Mouse (Mus musculus): ENCODE data around the gene Rph3a.
"Not testable (repeated sequence)": the region's sequence is repeated elsewhere in the genome, so short reads cannot be mapped to it uniquely, and the experiment has no call there.

Gene Rph3a

DNA sequence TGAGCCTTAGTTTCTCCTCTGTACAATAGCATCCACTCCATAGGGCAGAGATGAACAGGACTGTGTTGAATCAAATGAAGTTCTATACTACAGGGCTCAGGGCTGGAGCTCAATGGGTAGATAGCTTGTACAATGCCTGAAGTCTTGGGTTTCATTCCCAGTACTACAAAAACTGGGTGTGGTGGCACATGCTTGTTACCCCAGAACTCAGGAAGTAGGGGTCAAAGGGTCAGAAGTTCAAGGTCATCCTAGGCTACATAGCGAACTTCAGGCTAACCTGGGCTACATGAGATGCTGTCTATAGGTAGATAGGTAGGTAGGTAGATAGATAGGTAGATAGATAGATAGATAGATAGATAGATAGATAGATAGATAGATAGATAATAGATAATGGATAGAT lies 38.6 kb downstream of the Rph3a start:
- no peak for DNase-seq

DNA sequence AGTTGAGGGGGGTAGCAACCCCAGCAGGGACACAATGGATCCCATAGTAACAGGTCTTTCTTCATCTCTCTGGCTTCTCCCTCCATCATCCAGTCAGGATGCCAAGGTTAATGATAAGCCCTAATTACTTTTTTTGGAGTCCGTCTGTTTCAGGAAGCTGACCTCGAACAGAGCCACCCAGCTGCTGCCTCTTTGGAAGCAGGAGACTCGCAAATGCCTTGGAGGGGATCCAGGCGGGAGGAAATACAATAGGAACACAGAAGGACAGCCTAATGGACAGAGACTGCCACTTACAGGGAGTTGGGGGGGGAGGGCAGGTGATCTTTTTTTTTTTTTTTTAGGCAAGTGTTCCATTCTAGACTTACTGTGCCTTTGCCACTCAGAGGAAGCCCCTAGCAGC lies 40.2 kb downstream of the Rph3a start:
- DNase-seq: no peak

- DNase-seq: no peak
These were observed 41.1 kb downstream of the Rph3a start for GRCm38 (mm10) chr5:120968799-120969198.

GRCm38 (mm10) chr5:120968134-120968532 lies 41.8 kb downstream of the Rph3a start:
- no peak for DNase-seq

DNA sequence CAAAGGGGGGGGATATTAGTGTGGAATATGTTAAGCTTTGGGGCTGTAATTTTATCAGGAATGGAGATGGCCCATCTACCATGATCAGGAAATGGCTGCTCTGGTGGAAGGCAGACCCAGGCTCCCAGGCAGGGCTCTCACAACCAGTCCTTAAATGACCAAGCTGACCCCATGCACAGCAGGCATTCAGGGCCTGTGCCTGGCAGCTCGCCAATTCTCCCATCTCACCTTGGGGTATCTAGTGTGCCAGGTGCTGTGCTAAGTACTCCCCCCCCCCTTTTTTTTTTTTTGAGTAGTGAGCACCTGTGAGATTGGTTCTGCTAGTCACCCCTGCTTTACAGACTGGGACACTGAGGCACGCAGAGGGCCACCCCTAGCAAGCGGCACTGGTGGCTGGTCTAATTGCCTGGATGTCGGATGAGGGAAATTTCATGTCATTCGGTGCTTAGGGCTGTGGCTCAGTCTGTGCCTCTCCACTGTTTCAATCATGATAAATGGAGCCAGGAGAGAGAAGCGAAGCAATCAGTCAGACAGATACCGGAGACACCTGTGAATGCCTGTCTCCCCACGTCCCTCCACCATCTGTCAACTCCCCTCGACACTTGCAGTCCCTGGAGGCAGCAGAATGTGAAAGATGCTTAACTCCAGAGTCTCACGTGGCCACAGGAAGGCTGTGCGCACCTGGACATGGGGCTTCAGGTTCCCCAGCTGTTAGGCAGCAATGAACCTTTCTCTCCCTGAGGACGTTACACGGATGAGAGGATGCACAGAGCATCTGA lies 42.3 kb downstream of the Rph3a start:
- DNase-seq: no peak

GRCm38 (mm10) chr5:120966894-120967293 lies 43.0 kb downstream of the Rph3a start:
- no peak for DNase-seq

DNA sequence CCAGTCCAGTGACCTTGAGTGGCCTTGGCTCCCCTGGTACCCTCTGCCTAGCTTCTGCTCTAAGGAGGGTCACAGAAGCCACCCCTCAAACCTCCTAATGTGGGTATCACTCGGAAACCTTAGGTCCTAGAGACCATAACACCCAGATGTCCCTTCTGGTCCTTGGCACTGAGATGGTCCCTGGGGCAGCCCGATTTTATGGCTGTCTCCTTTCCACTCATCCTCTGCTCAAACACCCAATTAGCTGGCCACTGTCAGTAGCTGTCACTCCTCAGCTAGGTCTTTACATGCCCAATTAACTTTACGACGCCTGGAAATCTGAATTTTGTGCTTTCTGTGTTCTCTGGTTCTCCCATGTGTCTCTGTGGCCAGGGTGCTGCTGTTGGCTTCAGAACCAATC lies 43.7 kb downstream of the Rph3a start:
- no peak for DNase-seq

GRCm38 (mm10) chr5:120961004-120961403 lies 48.9 kb downstream of the Rph3a start:
- no peak for DNase-seq

GRCm38 (mm10) chr5:120953974-120954373 lies 55.9 kb downstream of the Rph3a start:
- no peak for DNase-seq

DNA sequence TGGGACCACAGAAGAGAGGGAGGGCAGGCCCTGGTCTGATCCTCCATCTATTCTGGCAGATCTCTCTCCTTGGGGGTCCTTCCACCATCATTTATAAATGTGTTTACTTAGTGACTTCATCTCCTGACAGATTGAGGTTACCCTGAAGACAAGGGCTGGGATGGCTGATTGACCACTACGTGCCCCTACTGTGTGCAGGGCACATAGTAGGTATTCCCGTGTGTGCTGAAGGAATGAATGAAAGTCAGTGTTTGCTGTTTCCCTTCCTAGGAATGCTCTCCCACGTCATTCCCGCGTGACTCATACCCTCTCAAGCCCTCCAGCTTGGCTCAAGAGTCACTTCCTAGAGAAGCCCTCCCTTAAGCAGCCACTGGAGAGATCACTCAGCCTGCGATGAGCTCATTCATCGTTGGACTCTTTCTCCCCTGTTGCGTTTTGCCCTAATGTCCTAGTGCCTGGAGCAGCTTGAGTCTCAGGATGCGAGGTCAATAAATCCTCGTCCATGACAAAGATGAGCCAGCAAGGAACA lies 57.6 kb downstream of the Rph3a start:
- DNase-seq: no peak

DNA sequence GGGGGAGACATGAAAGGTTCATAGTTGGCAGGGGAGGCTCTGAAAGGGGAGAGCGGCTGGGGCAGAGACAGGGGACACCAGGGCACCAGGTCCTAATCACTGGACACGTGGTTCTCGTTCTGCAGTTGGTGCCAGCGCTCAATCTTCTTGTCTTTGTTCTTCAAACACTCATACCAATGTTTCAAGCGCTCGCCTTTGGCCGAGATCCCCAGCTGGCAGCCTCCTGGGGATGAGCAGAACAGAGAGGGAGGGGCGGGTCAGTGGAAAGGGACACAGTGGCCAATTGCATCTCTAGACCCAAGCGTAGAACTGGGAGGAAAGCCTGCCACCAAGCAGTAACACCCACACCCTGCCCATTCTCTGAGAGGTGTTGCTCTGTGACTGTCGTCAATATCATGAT lies 67.8 kb downstream of the Rph3a start:
- peak; percentile 32 for DNase-seq

- no peak for DNase-seq
These were observed 71.3 kb downstream of the Rph3a start for GRCm38 (mm10) chr5:120938586-120938985.

DNA sequence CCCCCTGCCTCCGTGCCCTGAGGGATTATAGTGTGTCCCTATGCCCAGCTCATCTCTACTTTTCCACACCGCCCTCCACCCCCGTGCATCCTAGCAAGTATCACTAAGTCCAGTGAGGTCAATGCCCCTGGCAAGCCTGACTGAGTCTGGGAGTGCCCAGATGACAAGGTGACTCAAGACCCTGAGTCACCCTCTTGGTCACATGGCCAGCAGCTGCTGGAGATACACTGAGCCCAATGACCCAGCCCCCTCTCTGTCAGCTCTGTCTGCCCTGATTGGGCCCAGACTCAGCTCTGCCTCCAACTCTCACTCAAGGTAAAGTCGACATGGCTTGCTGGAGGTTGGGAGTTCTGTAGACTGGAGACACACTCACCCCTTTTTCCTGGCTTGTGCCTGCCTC lies 72.1 kb downstream of the Rph3a start:
- no peak for DNase-seq

DNA sequence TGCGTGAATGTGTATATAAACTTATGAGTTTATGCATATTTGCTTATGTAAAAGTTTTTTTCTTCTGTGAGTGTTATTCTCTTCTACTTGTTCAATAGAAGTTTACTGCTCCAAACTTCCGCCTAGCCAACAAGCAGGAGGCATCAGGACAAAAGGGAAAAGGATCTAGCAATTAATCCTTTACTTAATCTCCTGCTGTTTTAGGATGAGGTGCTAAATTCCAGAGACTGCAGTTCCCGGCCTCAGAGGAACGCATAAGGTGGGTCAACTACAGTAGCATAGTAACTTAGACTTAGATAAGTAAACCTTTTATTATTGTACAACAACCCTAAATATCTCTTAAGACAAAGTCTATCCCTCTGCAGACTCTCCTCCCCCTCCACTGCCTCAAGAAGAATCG lies 75.9 kb downstream of the Rph3a start:
- DNase-seq: no peak

DNA sequence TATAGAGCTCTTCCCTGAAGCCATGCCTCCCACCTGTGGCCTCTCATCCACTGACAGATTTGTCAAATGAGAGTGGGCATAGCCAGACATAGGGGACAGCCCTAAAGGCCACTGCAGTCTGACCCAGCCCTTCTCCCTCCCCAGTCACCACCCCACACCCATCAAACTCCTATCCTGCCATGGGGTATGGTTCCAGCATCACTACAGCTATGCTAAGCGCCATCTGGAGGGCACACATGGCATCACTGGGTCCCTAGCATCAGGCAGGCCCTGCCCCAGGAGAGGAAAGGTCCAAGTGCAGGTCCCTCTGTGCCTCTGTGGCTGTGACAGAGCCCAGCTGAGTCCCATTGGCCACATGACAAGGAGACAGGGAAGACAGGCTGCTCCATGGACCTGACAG lies 82.9 kb downstream of the Rph3a start:
- DNase-seq: no peak

GRCm38 (mm10) chr5:120926311-120926710 lies 83.6 kb downstream of the Rph3a start:
- DNase-seq: not testable (repeated sequence)

- DNase-seq: not testable (repeated sequence)
These were observed 85.4 kb downstream of the Rph3a start for GRCm38 (mm10) chr5:120924520-120924919.

DNA sequence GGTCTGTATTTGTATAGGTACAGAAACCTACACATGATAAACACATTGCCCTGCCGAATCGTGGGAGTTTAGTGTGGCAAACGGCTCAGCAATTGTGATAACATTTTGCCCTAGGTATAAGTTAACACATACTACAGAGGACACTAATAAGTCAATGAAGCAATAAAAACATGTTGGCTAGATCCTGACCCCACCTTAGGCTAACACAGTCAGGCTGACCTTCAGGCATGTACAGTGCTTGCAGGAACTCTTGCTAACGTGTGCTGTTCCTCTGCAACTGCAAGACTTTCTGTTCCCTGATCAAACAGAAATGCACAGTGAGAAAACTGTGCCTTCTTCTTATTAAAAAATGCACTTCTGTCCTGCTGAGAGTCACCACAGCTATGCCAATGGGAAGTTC lies 85.9 kb downstream of the Rph3a start:
- DNase-seq: no peak

DNA sequence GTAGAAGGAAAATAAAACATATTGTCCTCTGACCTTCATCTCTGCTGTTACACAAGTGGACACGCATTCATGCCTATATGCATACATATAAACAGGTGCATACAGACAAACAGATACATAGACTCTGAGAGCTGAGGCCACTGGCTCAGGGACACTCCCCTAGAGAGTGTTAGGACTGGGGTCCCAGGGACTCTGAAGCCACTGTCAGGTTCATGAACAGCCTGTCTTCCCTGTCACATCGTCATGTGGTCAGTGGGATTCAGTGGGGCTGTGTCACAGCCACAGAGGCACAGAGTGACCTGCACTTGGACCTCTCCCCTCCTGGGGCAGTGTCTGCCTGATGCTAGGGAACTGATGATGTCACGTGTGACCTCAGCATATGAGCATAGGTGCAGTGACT lies 89.6 kb downstream of the Rph3a start:
- no peak for DNase-seq

GRCm38 (mm10) chr5:120919156-120919935 lies 90.5 kb downstream of the Rph3a start:
- DNase-seq: not testable (repeated sequence)

DNA sequence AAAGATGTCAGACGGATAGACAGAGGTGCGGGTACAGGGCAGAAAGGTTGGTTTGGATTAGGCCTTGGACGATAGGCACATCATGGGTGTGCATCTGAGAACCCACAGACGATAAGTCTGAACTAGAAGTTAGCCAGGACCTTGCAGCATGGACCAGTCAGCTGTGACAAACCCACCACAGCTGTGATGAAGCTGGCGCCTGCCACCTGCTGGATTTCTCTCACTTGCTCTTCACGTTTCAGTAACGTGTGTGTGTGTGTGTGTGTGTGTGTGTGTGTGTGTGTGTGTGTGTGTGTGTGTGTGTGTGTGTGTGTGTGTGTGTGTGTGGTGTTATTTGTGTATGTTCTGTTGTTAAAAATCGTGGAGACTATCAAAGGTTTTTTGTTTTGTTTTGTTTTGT lies 95.7 kb downstream of the Rph3a start, which contains the start of gene Oas1d:
TSS of gene Oas1d (plus strand) at position 333 of the 400 bp plus-strand sequence.
- DNase-seq: not testable (repeated sequence)

DNA sequence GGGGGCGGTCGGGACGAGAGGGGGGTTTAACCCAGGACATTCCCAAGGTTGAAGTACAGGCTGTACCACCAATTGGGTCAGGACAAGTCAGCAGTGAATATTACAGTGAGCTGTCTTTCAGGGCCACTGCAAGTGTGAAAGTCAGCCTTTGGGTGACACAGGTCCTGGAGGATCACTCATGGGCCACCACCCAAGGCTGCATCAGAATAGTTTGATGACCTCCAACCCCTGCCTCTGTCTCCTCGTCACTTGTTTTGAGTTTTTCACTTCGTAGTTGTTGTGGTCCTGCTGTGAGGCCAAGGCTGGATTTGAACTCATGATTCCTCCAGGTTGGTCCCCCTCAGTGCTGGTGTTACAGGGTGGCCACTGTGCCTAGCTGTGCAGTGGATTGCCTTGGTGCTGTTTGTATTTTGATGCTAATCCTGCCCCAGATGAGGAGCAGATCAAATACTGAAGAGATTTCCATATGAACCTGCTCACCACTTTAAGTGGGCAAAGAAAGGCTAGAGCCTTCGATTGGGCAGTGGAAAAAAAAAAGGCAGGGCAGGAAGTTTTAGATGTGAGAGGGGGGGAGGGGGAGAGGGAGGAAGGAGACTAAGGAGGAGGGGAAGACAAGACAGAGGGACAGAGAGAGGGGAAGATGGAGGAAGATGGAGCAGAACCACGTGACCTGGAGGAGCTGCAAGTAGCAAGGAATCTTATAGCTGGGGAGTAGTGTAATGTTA lies 101.5 kb downstream of the Rph3a start:
- DNase-seq: no peak

Measured in right cerebral cortex, adult 18-20 months (tissue).